In the genomic region with DNA sequence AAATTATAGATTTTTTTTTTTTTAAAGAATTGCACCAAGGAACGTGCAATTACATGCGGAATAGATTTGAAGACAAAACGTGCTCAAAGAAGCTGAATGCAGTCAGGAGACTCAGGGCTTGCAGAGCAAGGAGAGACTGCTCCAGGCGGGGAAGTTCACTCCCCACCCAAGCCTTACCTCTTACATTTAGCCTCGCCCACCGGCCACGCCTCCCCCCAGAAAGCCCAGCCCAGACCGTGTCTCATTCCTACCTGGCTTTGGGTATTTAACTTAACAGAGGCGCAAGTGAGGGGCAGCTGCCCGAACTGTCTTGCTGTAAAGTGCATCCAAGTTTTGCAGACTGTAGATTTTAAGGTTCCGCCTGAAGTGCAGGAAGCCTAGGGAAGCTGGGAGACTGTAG, we compare ENCODE assay signal across 8 mouse cellular contexts.
DNase-seq lines count a peak whose midpoint lies in the region; ATAC-seq lines count a peak whose summit lies in the region.

No protein-coding gene starts in this region.

- peaks cover 5 to 8% of the 10 kb centered on the region in 2 experiments; a peak in 2 of 4 replicates for H3K4me1 ChIP-seq in heart, embryonic 14.5 days (ENCODE audit: control insufficient read depth in 2 of 2, insufficient read depth in 2 of 2, low read length in 2 of 2)
- H3K4me1 ChIP-seq in limb, embryonic 11.5 days (ENCODE audit: control insufficient read depth, insufficient read depth, low read length), result peaks cover 18% of the 10 kb centered on the region
- peaks cover 18% of the 10 kb centered on the region for H3K4me1 ChIP-seq in midbrain, embryonic 15.5 days

- H3K9ac ChIP-seq in heart, embryonic 14.5 days (ENCODE audit: low read length), result no peak overlapping the region
- no peak overlapping the region for H3K9ac ChIP-seq in limb, embryonic 11.5 days (ENCODE audit: low read length)
- peak overlapping the region; percentile 15; the same call in 1 of the 2 replicates for H3K9ac ChIP-seq in midbrain, embryonic 15.5 days

- no peaks in the 10 kb centered on the region for H3K27me3 ChIP-seq in heart, embryonic 14.5 days (ENCODE audit: control insufficient read depth, insufficient read depth, low read length)
- H3K27me3 ChIP-seq in limb, embryonic 11.5 days (ENCODE audit: control insufficient read depth, insufficient read depth, low read length), result no peaks in the 10 kb centered on the region
- H3K27me3 ChIP-seq in midbrain, embryonic 15.5 days (replicated peaks), result no peaks in the 10 kb centered on the region

- H3K36me3 ChIP-seq in heart, embryonic 14.5 days (ENCODE audit: control insufficient read depth, insufficient read depth, low read length), result no peaks in the 10 kb centered on the region
- no peaks in the 10 kb centered on the region for H3K36me3 ChIP-seq in limb, embryonic 11.5 days (ENCODE audit: control insufficient read depth, insufficient read depth, low read length)
- H3K36me3 ChIP-seq in midbrain, embryonic 15.5 days (replicated peaks), result no peaks in the 10 kb centered on the region

- no peaks in the 10 kb centered on the region for H3K9me3 ChIP-seq in heart, embryonic 14.5 days (ENCODE audit: control insufficient read depth, low read length)
- no peaks in the 10 kb centered on the region for H3K9me3 ChIP-seq in limb, embryonic 11.5 days (ENCODE audit: control insufficient read depth, low read length)
- H3K9me3 ChIP-seq in midbrain, embryonic 15.5 days, result no peaks in the 10 kb centered on the region

- WGBS in heart, embryonic 14.5 days, result 8% methylated on average over 11 of the region's 11 CpGs
- WGBS in limb, embryonic 11.5 days, result 3% methylated on average over 11 of the region's 11 CpGs
- 15% methylated on average over 11 of the region's 11 CpGs for WGBS in midbrain, embryonic 15.5 days

- ATAC-seq in heart, embryonic 14.5 days (ENCODE audit: insufficient number of reproducible peaks, insufficient read depth, low FRiP score, low read depth), result no peak
- ATAC-seq in erythroid progenitor cell, adult 5-6 weeks (replicated peaks; ENCODE audit: low FRiP score, poor library complexity, severe bottlenecking), result 0 out of 2 replicates have a peak, but pooled peaks have one; percentile 56
- ATAC-seq in limb, embryonic 11.5 days (ENCODE audit: insufficient number of reproducible peaks, low FRiP score, low TSS enrichment, low read depth), result peak; percentile 54; the same call in 1 of the 2 replicates
- 0 out of 2 replicates have a peak, but pooled peaks have one; percentile 18 for ATAC-seq in midbrain, embryonic 15.5 days (replicated peaks)

- intact Hi-C loops in heart, postnatal 36 days (cut with DNase I), result no loop called here

- no peak for DNase-seq in heart, postnatal 36 days
- DNase-seq in limb, embryonic 11.5 days (ENCODE audit: low spot score), result peak; percentile 71
- DNase-seq in layer of hippocampus, postnatal 10 days (ENCODE audit: low spot score in 2 of 2), result no peak
- no peak for DNase-seq in cerebellum, adult 9-11 months
- DNase-seq in retina, embryonic 14.5 days (ENCODE audit: low spot score), result no peak

- peak overlapping the region; percentile 64 for H3K4me2 ChIP-seq in heart, embryonic 14.5 days (ENCODE audit: low read length)
- H3K4me2 ChIP-seq in limb, embryonic 11.5 days (ENCODE audit: low read depth, severe bottlenecking), result peak overlapping the region; percentile 48
- peak overlapping the region; percentile 55 for H3K4me2 ChIP-seq in midbrain, embryonic 15.5 days

- H3K27ac ChIP-seq in heart, embryonic 14.5 days (replicated peaks in 1 of 2; ENCODE audit: control insufficient read depth in 1 of 2, insufficient read depth in 1 of 2, low read depth in 2 of 2, low read length in 2 of 2), result no peak overlapping the region
- H3K27ac ChIP-seq in limb, embryonic 11.5 days (replicated peaks; ENCODE audit: low read depth, low read length), result no peak overlapping the region
- H3K27ac ChIP-seq in midbrain, embryonic 15.5 days, result no peak overlapping the region

- H3K4me3 ChIP-seq in heart, embryonic 14.5 days (ENCODE audit: control insufficient read depth in 1 of 2, insufficient read depth in 1 of 2, low read depth in 1 of 2, low read length in 2 of 2), result peak overlapping the region in 1 of 2 experiments; percentile 36; a peak in 2 of 4 replicates
- peak overlapping the region; percentile 27 for H3K4me3 ChIP-seq in limb, embryonic 11.5 days (ENCODE audit: low read depth, low read length)
- H3K4me3 ChIP-seq in midbrain, embryonic 15.5 days, result peak overlapping the region; percentile 27
